Mouse (Mus musculus): ENCODE results near the gene Cxcl15.

Gene Cxcl15

GRCm38 (mm10) chr5:90794195-90794625, at the start of gene Cxcl15:
Gene Cxcl15 (plus strand): TSS chr5:90794534.
- no peak for DNase-seq (ENCODE audit: low spot score)

GRCm38 (mm10) chr5:90753934-90754333, 40.4 kb upstream of the Cxcl15 start:
- no peak for DNase-seq (ENCODE audit: low spot score)

- DNase-seq (ENCODE audit: low spot score): peak; percentile 9
Observed at GRCm38 (mm10) chr5:90758020-90758605, 36.2 kb upstream of the Cxcl15 start.

- peak; percentile 8 for DNase-seq (ENCODE audit: low spot score)
Observed at GRCm38 (mm10) chr5:90759077-90760065, 35.0 kb upstream of the Cxcl15 start, which contains the start of gene Cxcl5. Gene Cxcl5 (plus strand): TSS chr5:90759360.

- no peak for DNase-seq (ENCODE audit: low spot score)
Observed at GRCm38 (mm10) chr5:90760303-90760702, 34.0 kb upstream of the Cxcl15 start.

GRCm38 (mm10) chr5:90760844-90761243, 33.5 kb upstream of the Cxcl15 start:
- no peak for DNase-seq (ENCODE audit: low spot score)

GRCm38 (mm10) chr5:90761834-90762233, 32.5 kb upstream of the Cxcl15 start:
- DNase-seq (ENCODE audit: low spot score): no peak

- DNase-seq (ENCODE audit: low spot score): no peak
Observed at GRCm38 (mm10) chr5:90763912-90764665, 30.2 kb upstream of the Cxcl15 start.

GRCm38 (mm10) chr5:90765821-90766606, 28.3 kb upstream of the Cxcl15 start:
- DNase-seq (ENCODE audit: low spot score): no peak

- DNase-seq (ENCODE audit: low spot score): no peak
Observed at GRCm38 (mm10) chr5:90768218-90768617, 26.1 kb upstream of the Cxcl15 start, which contains the start of gene Ppbp. Gene Ppbp (plus strand): TSS chr5:90768518.

GRCm38 (mm10) chr5:90771369-90771768, 23.0 kb upstream of the Cxcl15 start:
- no peak for DNase-seq (ENCODE audit: low spot score)

- no peak for DNase-seq (ENCODE audit: low spot score)
Observed at GRCm38 (mm10) chr5:90771880-90772653, 22.3 kb upstream of the Cxcl15 start, which contains the start of gene Pf4. Gene Pf4 (plus strand): TSS chr5:90772435.

GRCm38 (mm10) chr5:90775562-90775961, 18.8 kb upstream of the Cxcl15 start:
- DNase-seq (ENCODE audit: low spot score): no peak

- no peak for DNase-seq (ENCODE audit: low spot score)
Observed at GRCm38 (mm10) chr5:90777621-90778020, 16.7 kb upstream of the Cxcl15 start.

- DNase-seq (ENCODE audit: low spot score): no peak
Observed at GRCm38 (mm10) chr5:90778856-90779255, 15.5 kb upstream of the Cxcl15 start.

GRCm38 (mm10) chr5:90783697-90784096, 10.6 kb upstream of the Cxcl15 start:
- no peak for DNase-seq (ENCODE audit: low spot score)

GRCm38 (mm10) chr5:90785659-90786588, 8.4 kb upstream of the Cxcl15 start, which contains the start of gene Cxcl3:
Gene Cxcl3 (plus strand): TSS chr5:90786103.
- peak; percentile 21 for DNase-seq (ENCODE audit: low spot score)

- no peak for DNase-seq (ENCODE audit: low spot score)
Observed at GRCm38 (mm10) chr5:90788114-90788513, 6.2 kb upstream of the Cxcl15 start.

All from ovary, postnatal 14 days (tissue).